Mouse (Mus musculus) layer of hippocampus, postnatal 14 days (tissue): ENCODE data around the gene Gm35134. TPM values are rescaled to one million over a fixed set of nuclear protein-coding genes. Genes with fewer than 3 reads are reported as not detected.
"Not testable (repeated sequence)": the region's sequence is repeated elsewhere in the genome, so short reads cannot be mapped to it uniquely, and the experiment has no call there.

ENCODE experiments used
- DNase-seq, 2 experiments: peaks; one replicate each; pipeline ENCODE4 v3.0.0; 2021 to 2022; ENCODE audit warnings: low spot score in 2 of 2, mixed read lengths in 1 of 2
- long read RNA-seq, 2 experiments: library from polyadenylated mRNA; stranded (forward); transcript quantifications; one replicate each; pipeline ENCODE4 v2.0.0; 2021
- total RNA-seq, 2 experiments: library from RNA; stranded (reverse); gene quantifications; 2 replicates each; pipeline ENCODE4 v1.2.3; 2021

The Gm35134 gene
- not detected for total RNA-seq
- long read RNA-seq, experiment 1, result 0 reads
- long read RNA-seq, experiment 2, result 0 reads

GRCm38 (mm10) chrY:19112707-19113106 lies at the start of gene Gm35134:
Gm35134 (plus strand) TSS chrY:19113007.
- not testable (repeated sequence) for DNase-seq
